Mouse (Mus musculus) ES-E14 (cell line): ENCODE results near the gene Cend1.

Experiments used
- CHD2 ChIP-seq: IDR thresholded peaks from 2 replicates; pipeline ENCODE4 v1.6.1; 2014; ENCODE audit warnings: mild to moderate bottlenecking, low read depth, low read length, inconsistent platforms
- HCFC1 ChIP-seq: IDR thresholded peaks from 2 replicates; pipeline ENCODE4 v1.6.1; 2012; ENCODE audit warnings: low read length, inconsistent platforms, borderline replicate concordance; ENCODE audit not compliant: insufficient read depth
- MAFK ChIP-seq: IDR thresholded peaks from 2 replicates; pipeline ENCODE4 v1.6.1; 2014; ENCODE audit warnings: mild to moderate bottlenecking, low read depth, low read length, inconsistent platforms; ENCODE audit not compliant: insufficient read depth
- ZC3H11A ChIP-seq: IDR thresholded peaks from 2 replicates; pipeline ENCODE4 v1.6.1; 2012; ENCODE audit warnings: low read depth, mild to moderate bottlenecking, inconsistent platforms, low read length, borderline replicate concordance
- ZNF384 ChIP-seq: IDR thresholded peaks from 2 replicates; pipeline ENCODE4 v1.6.1; 2012; ENCODE audit warnings: low read depth, low read length, inconsistent platforms

DNA sequence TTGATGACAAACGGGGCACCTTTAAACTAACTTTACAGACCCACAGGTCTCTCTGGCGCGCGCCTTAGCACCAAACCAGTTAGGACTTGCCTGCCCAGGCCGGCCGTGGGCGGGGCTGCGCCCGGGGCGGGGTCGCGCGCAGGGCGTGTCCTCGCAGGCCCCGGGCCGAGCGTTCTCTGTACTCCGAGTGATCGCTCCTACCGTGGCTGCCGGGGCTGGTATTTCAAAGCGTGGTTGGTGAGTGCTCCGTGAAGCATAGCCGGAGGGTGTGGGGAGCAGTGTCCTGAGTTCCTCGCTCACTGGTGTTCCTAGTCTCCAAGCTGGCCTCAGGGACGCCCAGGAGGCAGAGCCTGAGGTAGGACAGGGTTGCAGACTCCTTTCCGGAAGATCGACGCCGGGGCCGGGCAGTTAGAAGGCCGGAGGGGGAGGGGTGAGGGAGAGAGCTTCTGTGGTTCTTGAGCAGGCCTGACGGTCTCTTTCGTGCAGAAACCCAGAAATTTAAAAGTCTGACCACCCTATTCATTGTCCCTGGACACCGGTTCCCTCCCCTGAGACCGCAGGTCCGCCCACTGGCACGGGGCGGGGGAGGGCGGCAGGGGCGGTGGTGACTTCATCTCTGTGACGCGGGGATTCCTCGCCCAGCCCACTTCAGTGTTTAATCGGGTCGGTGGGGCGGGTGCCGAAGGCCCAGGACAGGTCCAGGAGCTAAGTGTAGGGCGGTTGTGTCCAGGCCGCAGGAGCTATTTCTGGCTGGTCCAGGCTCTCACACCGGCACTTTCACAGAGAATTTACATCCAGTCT lies 38.1 kb upstream of the Cend1 start, which contains the start of gene Cd151:
- TF ChIP-seq CHD2 (no peak), HCFC1 (no peak), ZC3H11A (no peak), ZNF384 (no peak), MAFK (no peak)
